Mouse (Mus musculus) adrenal gland, adult 18-20 months (tissue): Measurements from ENCODE around the gene Olfr1057. TPM values are rescaled to one million over a fixed set of nuclear protein-coding genes. Genes with fewer than 3 reads are reported as not detected.
"Not testable (repeated sequence)": the region's sequence is repeated elsewhere in the genome, so short reads cannot be mapped to it uniquely, and the experiment has no call there.

Source experiments
- DNase-seq, 2 experiments: peaks; one replicate each; pipeline ENCODE4 v3.0.0; 2021 to 2022; ENCODE audit warnings: low spot score in 2 of 2
- long read RNA-seq, 2 experiments: library from polyadenylated mRNA; stranded (forward); transcript quantifications; one replicate each; pipeline ENCODE4 v2.0.0; 2021
- total RNA-seq, 2 experiments: library from RNA; stranded (reverse); gene quantifications; 1 replicate in 1 of 2; 2 replicates in 1 of 2; pipeline ENCODE4 v1.2.3; 2021

Olfr1057 gene
- total RNA-seq: not detected
- long read RNA-seq, experiment 1: 0 reads
- long read RNA-seq, experiment 2: 0 reads

- no peak for DNase-seq
Measured at GRCm38 (mm10) chr2:86378293-86378692, at the start of gene Olfr1057. TSS of gene Olfr1057 (minus strand) at chr2:86378393.

- DNase-seq: not testable (repeated sequence)
Measured at GRCm38 (mm10) chr2:86426649-86427048, 48.5 kb upstream of the Olfr1057 start, which contains the start of gene Olfr1062. TSS of gene Olfr1062 (minus strand) at chr2:86426749.

- DNase-seq: no peak
Measured at GRCm38 (mm10) chr2:86413950-86414349, 35.8 kb upstream of the Olfr1057 start, which contains the start of gene Olfr1061. TSS of gene Olfr1061 (minus strand) at chr2:86414050.

- no peak for DNase-seq
Measured at GRCm38 (mm10) chr2:86395114-86395513, 16.9 kb upstream of the Olfr1057 start.

GRCm38 (mm10) chr2:86388461-86388860, 10.3 kb upstream of the Olfr1057 start, which contains the start of gene Olfr1058:
TSS of gene Olfr1058 (minus strand) at chr2:86388561.
- not testable (repeated sequence) for DNase-seq

GRCm38 (mm10) chr2:86366342-86366741, 11.9 kb downstream of the Olfr1057 start:
- DNase-seq: not testable (repeated sequence)

GRCm38 (mm10) chr2:86362369-86362768, 15.8 kb downstream of the Olfr1057 start, which contains the start of gene Olfr1056:
TSS of gene Olfr1056 (minus strand) at chr2:86362469.
- no peak for DNase-seq

GRCm38 (mm10) chr2:86351751-86352150, 26.4 kb downstream of the Olfr1057 start:
- DNase-seq: not testable (repeated sequence)

- no peak for DNase-seq
Measured at GRCm38 (mm10) chr2:86350184-86350583, 28.0 kb downstream of the Olfr1057 start, which contains the start of gene Olfr1055. TSS of gene Olfr1055 (minus strand) at chr2:86350284.

GRCm38 (mm10) chr2:86335333-86335732, 42.9 kb downstream of the Olfr1057 start, which contains the start of gene Olfr1054:
TSS of gene Olfr1054 (minus strand) at chr2:86335433.
- no peak for DNase-seq

Other genes starting within 250 kb of the Olfr1057 start
- gene Olfr1039, start 242.5 kb downstream of the Olfr1057 start, total RNA-seq: not detected
- not detected for gene Olfr1040, start 231.7 kb downstream of the Olfr1057 start, total RNA-seq
- not detected for gene Olfr1042, start 216.6 kb downstream of the Olfr1057 start, total RNA-seq
- not detected for gene Olfr1043, start 210.9 kb downstream of the Olfr1057 start, total RNA-seq
- not detected for gene Olfr1044, start 200.6 kb downstream of the Olfr1057 start, total RNA-seq
- gene Olfr52, start 192.7 kb downstream of the Olfr1057 start, total RNA-seq: not detected
- not detected for gene Olfr1045, start 175.4 kb downstream of the Olfr1057 start, total RNA-seq
- not detected for gene Olfr1046, start 159.1 kb downstream of the Olfr1057 start, total RNA-seq
- gene Olfr1047, start 147.0 kb downstream of the Olfr1057 start, total RNA-seq: not detected
- not detected for gene Olfr1048, start 138.1 kb downstream of the Olfr1057 start, total RNA-seq
- not detected for gene Olfr1049, start 120.1 kb downstream of the Olfr1057 start, total RNA-seq
- gene Olfr1051, start 99.3 kb downstream of the Olfr1057 start, total RNA-seq: not detected
- not detected for gene Olfr1052, start 85.9 kb downstream of the Olfr1057 start, total RNA-seq
- not detected for gene Olfr1053, start 63.1 kb downstream of the Olfr1057 start, total RNA-seq
- not detected for gene Olfr1054, start 43.0 kb downstream of the Olfr1057 start, total RNA-seq
- not detected for gene Olfr1055, start 28.1 kb downstream of the Olfr1057 start, total RNA-seq
- gene Olfr1056, start 15.9 kb downstream of the Olfr1057 start, total RNA-seq: not detected
- not detected for gene Olfr1058, start 10.2 kb upstream of the Olfr1057 start, total RNA-seq
- gene Olfr1061, start 35.7 kb upstream of the Olfr1057 start, total RNA-seq: not detected
- gene Olfr1062, start 48.4 kb upstream of the Olfr1057 start, total RNA-seq: not detected
- not detected for gene Olfr1065, start 72.2 kb upstream of the Olfr1057 start, total RNA-seq
- gene Olfr1066, start 77.9 kb upstream of the Olfr1057 start, total RNA-seq: not detected
- not detected for gene Olfr228, start 109.0 kb upstream of the Olfr1057 start, total RNA-seq
- not detected for gene Olfr1076, start 130.1 kb upstream of the Olfr1057 start, total RNA-seq
- not detected for gene Olfr1079, start 164.1 kb upstream of the Olfr1057 start, total RNA-seq
- gene Olfr1080, start 179.8 kb upstream of the Olfr1057 start, total RNA-seq: not detected
- not detected for gene Olfr1082, start 220.6 kb upstream of the Olfr1057 start, total RNA-seq